Mouse (Mus musculus) heart, adult 2 months (tissue): ENCODE results near the gene Trmt44.

Experiments
- CTCF ChIP-seq: fragments of 200-600 bp; IDR thresholded peaks from 2 replicates; pipeline ENCODE4 v1.8.1; 2022; ENCODE audit warnings: antibody characterized with exemption, mild to moderate bottlenecking, moderate library complexity
- EP300 ChIP-seq: fragments of 200-500 bp; IDR thresholded peaks from 2 replicates; pipeline ENCODE4 v1.6.1; 2011; ENCODE audit warnings: low read depth, low read length, control low read depth; ENCODE audit not compliant: insufficient read depth
- POLR2A ChIP-seq: fragments of 200-500 bp; IDR thresholded peaks from 2 replicates; pipeline ENCODE4 v1.6.1; 2011; ENCODE audit warnings: mild to moderate bottlenecking, low read depth, low read length, control low read depth; ENCODE audit not compliant: insufficient read depth

- no peak for TF ChIP-seq CTCF
- no peak for TF ChIP-seq POLR2A
- no peak for TF ChIP-seq EP300
These were observed 9.7 kb downstream of the Trmt44 start for GRCm38 (mm10) chr5:35565217-35565616.
